Mouse (Mus musculus) kidney, embryonic 14.5 days (tissue): ENCODE data around the gene Aph1b. TPM values are rescaled to one million over a fixed set of nuclear protein-coding genes. Genes with fewer than 3 reads are reported as not detected.

Experiments used
- ATAC-seq: fragments of 200-750 bp; cut with Nextera tagmentation; 2 replicates; pipeline ENCODE4 v1.8.0; 2017; ENCODE audit warnings: moderate number of reproducible peaks, mild to moderate bottlenecking, moderate TSS enrichment, moderate library complexity; ENCODE audit not compliant: low FRiP score, low TSS enrichment
- H3K27ac ChIP-seq: fragments of 300-500 bp; sonication (generic); 2 replicates; pipeline ENCODE4 v1.5.1; 2014; ENCODE audit warnings: low read depth, mild to moderate bottlenecking, low read length, moderate library complexity, mixed read lengths
- H3K27me3 ChIP-seq: fragments of 300-500 bp; sonication (generic); 2 replicates; pipeline ENCODE4 v1.6.1; 2014; ENCODE audit warnings: mild to moderate bottlenecking, low read length; ENCODE audit not compliant: control insufficient read depth, insufficient read depth
- H3K36me3 ChIP-seq: fragments of 300-500 bp; sonication (generic); 2 replicates; pipeline ENCODE4 v1.6.1; 2014; ENCODE audit warnings: low read length, mixed read lengths; ENCODE audit not compliant: control insufficient read depth, insufficient read depth
- H3K4me1 ChIP-seq: fragments of 300-500 bp; sonication (generic); 2 replicates; pipeline ENCODE4 v1.6.1; 2014; ENCODE audit warnings: low read length, mixed read lengths; ENCODE audit not compliant: control insufficient read depth, insufficient read depth
- H3K4me2 ChIP-seq: fragments of 300-500 bp; sonication (generic); replicated peaks from 2 replicates; pipeline ENCODE4 v1.6.1; 2014; ENCODE audit warnings: low read depth, mild to moderate bottlenecking, low read length
- H3K4me3 ChIP-seq: fragments of 300-500 bp; sonication (generic); 2 replicates; pipeline ENCODE4 v1.5.1; 2014; ENCODE audit warnings: mild to moderate bottlenecking, low read length
- H3K9ac ChIP-seq: fragments of 300-500 bp; sonication (generic); 2 replicates; pipeline ENCODE4 v1.6.1; 2014; ENCODE audit warnings: low read depth, mild to moderate bottlenecking, low read length, moderate library complexity
- H3K9me3 ChIP-seq: fragments of 300-500 bp; sonication (generic); 2 replicates; pipeline ENCODE4 v1.6.1; 2016; ENCODE audit warnings: low read length; ENCODE audit not compliant: control insufficient read depth
- WGBS: fragments of 180-500 bp; shearing (Covaris S2); extraction: QIAGEN DNeasy Blood & Tissue Kit; methylation state at CpG from one replicate; pipeline ENCODE4 v1.1.7; 2014; 5-methylcytosine and 5-hydroxymethylcytosine counted together
- polyA plus RNA-seq: library from polyadenylated mRNA; unstranded; fragments of >200 nt; fragmentation: Nextera tagmentation; extraction: Ambion mirVana; gene quantifications from 2 replicates; pipeline ENCODE4 v1.2.1, GENCODE M21; 2014

Aph1b gene
- polyA plus RNA-seq, 1 experiment from 2014 or later, result 13.8 TPM

GRCm38 (mm10) chr9:66734568-66734967 is 60.7 kb downstream of the Aph1b start:
- Histone ChIP-seq H3K4me2 (no peak overlapping the region), H3K9ac (no peak overlapping the region), H3K4me1 (peaks cover 12% of the 10 kb centered on the region), H3K9me3 (no peaks in the 10 kb centered on the region), H3K27me3 (no peaks in the 10 kb centered on the region), H3K27ac (no peak overlapping the region), H3K36me3 (no peaks in the 10 kb centered on the region), H3K4me3 (no peak overlapping the region)
- ATAC-seq, result no peak
- WGBS, result 76% methylated on average over 6 of the region's 6 CpGs

- Histone ChIP-seq H3K4me3 (no peak overlapping the region), H3K27me3 (no peaks in the 10 kb centered on the region), H3K9ac (no peak overlapping the region), H3K4me2 (no peak overlapping the region), H3K4me1 (peaks cover 12% of the 10 kb centered on the region), H3K9me3 (no peaks in the 10 kb centered on the region), H3K36me3 (no peaks in the 10 kb centered on the region), H3K27ac (peak overlapping the region; percentile 8; the same call in 1 of the 2 replicates)
- ATAC-seq, result peak; percentile 81
- 22% methylated on average over 15 of the region's 15 CpGs for WGBS
Observed at GRCm38 (mm10) chr9:66732791-66733691, 62.2 kb downstream of the Aph1b start.

- H3K27ac ChIP-seq, result no peak overlapping the region
- no peaks in the 10 kb centered on the region for H3K9me3 ChIP-seq
- H3K27me3 ChIP-seq, result no peaks in the 10 kb centered on the region
- no peak overlapping the region for H3K4me3 ChIP-seq
- H3K36me3 ChIP-seq, result no peaks in the 10 kb centered on the region
- peaks cover 20% of the 10 kb centered on the region for H3K4me1 ChIP-seq
- no peak for ATAC-seq
- no peak overlapping the region for H3K4me2 ChIP-seq
- H3K9ac ChIP-seq, result no peak overlapping the region
- 79% methylated on average over 7 of the region's 7 CpGs for WGBS
Observed at GRCm38 (mm10) chr9:66731284-66731683, 64.0 kb downstream of the Aph1b start.

DNA sequence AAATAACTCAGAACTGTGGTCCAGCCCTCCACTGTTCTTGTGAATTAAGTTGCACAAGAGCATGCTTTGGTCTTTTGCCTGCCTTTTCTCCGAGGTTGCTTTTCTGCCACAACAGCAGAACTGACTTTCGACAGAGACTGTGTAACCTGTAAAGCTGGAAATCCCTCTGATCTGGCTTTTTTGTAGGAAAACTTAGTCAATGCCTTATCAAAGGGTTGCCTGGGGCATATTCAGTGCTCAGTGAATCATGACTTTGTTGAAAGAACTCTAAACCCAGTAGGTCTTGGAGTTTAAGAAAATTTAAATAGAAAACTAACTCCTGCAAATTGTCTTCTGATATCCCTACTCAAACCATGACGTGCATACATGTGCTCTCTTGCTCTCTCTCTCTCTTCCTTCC is 64.7 kb downstream of the Aph1b start:
- Histone ChIP-seq H3K36me3 (no peaks in the 10 kb centered on the region), H3K27ac (no peak overlapping the region), H3K9ac (no peak overlapping the region), H3K4me2 (no peak overlapping the region), H3K4me3 (no peak overlapping the region), H3K27me3 (no peaks in the 10 kb centered on the region), H3K9me3 (no peaks in the 10 kb centered on the region), H3K4me1 (peaks cover 20% of the 10 kb centered on the region)
- 50% methylated on average over 3 of the region's 3 CpGs for WGBS
- ATAC-seq, result no peak

DNA sequence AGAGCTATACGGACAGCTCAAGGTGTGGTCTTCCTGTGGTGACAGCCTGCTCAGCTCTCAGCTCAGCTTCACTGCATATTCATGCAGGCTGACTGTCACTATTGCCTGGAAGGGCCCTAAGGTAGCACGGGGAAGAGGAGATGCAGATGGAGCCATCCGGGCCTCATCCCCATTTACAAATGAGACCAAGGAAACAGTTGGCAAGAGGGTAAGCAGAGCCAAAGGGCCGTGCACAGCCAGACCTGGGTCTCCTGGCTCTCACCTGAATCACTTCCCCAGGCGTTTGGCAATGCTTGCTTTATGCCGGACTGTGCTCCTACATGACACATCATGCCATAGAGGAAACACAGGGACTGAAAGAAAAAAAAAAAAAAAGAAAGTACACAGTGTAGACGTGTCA is 68.0 kb downstream of the Aph1b start:
- Histone ChIP-seq H3K27ac (no peak overlapping the region), H3K9me3 (no peaks in the 10 kb centered on the region), H3K36me3 (no peaks in the 10 kb centered on the region), H3K9ac (no peak overlapping the region), H3K4me1 (peaks cover 7% of the 10 kb centered on the region; the same call in 1 of the 2 replicates), H3K4me2 (no peak overlapping the region), H3K4me3 (no peak overlapping the region), H3K27me3 (no peaks in the 10 kb centered on the region)
- 0 out of 2 replicates have a peak, but pooled peaks have one; percentile 5 for ATAC-seq
- 65% methylated on average over 7 of the region's 7 CpGs for WGBS

- Histone ChIP-seq H3K36me3 (no peaks in the 10 kb centered on the region), H3K4me3 (no peak overlapping the region), H3K4me1 (0 out of 2 replicates have a peak, but pooled peaks cover 7% of the 10 kb centered on the region), H3K4me2 (no peak overlapping the region), H3K9me3 (no peaks in the 10 kb centered on the region), H3K27ac (no peak overlapping the region), H3K9ac (no peak overlapping the region), H3K27me3 (no peaks in the 10 kb centered on the region)
- WGBS, result 59% methylated on average over 3 of the region's 3 CpGs
- ATAC-seq, result no peak
Observed at GRCm38 (mm10) chr9:66725591-66725990, 69.7 kb downstream of the Aph1b start.

Other genes with a start within 250 kb of the Aph1b start
- 51.7 and 83.6 TPM in 2 replicates for gene Usp3, start 202.3 kb downstream of the Aph1b start, polyA plus RNA-seq
- 3.2 and 4.2 TPM in 2 replicates for gene Car12, start 81.8 kb downstream of the Aph1b start, polyA plus RNA-seq
- 0.40 and 0.81 TPM in 2 replicates for gene Gm10647, start 1.5 kb upstream of the Aph1b start, polyA plus RNA-seq
- 3.3 and 4.7 TPM in 2 replicates for gene Aph1c, start 39.2 kb upstream of the Aph1b start, polyA plus RNA-seq
- gene Rab8b, start 124.2 kb upstream of the Aph1b start, polyA plus RNA-seq, result 18.0 and 27.3 TPM in 2 replicates
- 724 and 1,042 TPM in 2 replicates for gene Rps27l, start 150.6 kb upstream of the Aph1b start, polyA plus RNA-seq
- 20.6 and 23.4 TPM in 2 replicates for gene Lactb, start 180.0 kb upstream of the Aph1b start, polyA plus RNA-seq